Mouse (Mus musculus) MEL (cell line): Measurements from ENCODE around the gene Cyren. TPM values are rescaled to one million over a fixed set of nuclear protein-coding genes. Genes with fewer than 3 reads are reported as not detected.

Experiments
- DNase-seq: peaks from one replicate; pipeline ENCODE4 v3.0.0; 2011; ENCODE audit warnings: low read depth, low spot score
- H3K27ac ChIP-seq: 2 replicates; pipeline ENCODE4 v1.5.1; 2012; ENCODE audit warnings: low read depth, mild to moderate bottlenecking, control low read depth, low read length, moderate library complexity; ENCODE audit not compliant: control insufficient read depth
- H3K27me3 ChIP-seq, 2 experiments: fragments of 150-350 bp in 1 of 2; sonication (generic) in 1 of 2; 2 replicates each; pipeline ENCODE4 v1.6.1; 2012; ENCODE audit warnings: low read length in 2 of 2, mild to moderate bottlenecking in 2 of 2, improper control_type of control experiment in 1 of 2, moderate library complexity in 1 of 2; ENCODE audit not compliant: insufficient read depth in 2 of 2, control insufficient read depth in 1 of 2
- H3K36me3 ChIP-seq, 2 experiments: 2 replicates each; pipeline ENCODE4 v1.6.1; 2012 to 2014; ENCODE audit warnings: low read length in 2 of 2, improper control_type of control experiment in 1 of 2, inconsistent platforms in 1 of 2, mild to moderate bottlenecking in 1 of 2; ENCODE audit not compliant: insufficient read depth in 2 of 2, control insufficient read depth in 1 of 2
- H3K4me1 ChIP-seq, 2 experiments: fragments of 150-350 bp in 1 of 2; sonication (generic) in 1 of 2; 2 replicates each; pipeline ENCODE4 v1.6.1; 2012; ENCODE audit warnings: low read length in 2 of 2, improper control_type of control experiment in 1 of 2, mild to moderate bottlenecking in 1 of 2; ENCODE audit not compliant: insufficient read depth in 2 of 2, control insufficient read depth in 1 of 2
- H3K4me3 ChIP-seq, 2 experiments: fragments of 150-350 bp in 1 of 2; sonication (generic) in 1 of 2; 2 replicates each; pipeline ENCODE4 v1.5.1; 2012; ENCODE audit warnings: low read depth in 2 of 2, low read length in 2 of 2, mild to moderate bottlenecking in 2 of 2, moderate library complexity in 2 of 2, control low read depth in 1 of 2, improper control_type of control experiment in 1 of 2; ENCODE audit not compliant: control insufficient read depth in 1 of 2, insufficient read depth in 1 of 2
- H3K79me2 ChIP-seq: 2 replicates; pipeline ENCODE4 v1.6.1; 2012; ENCODE audit warnings: mild to moderate bottlenecking, low read length, moderate library complexity; ENCODE audit not compliant: control insufficient read depth, poor library complexity, insufficient read depth
- H3K9ac ChIP-seq: 2 replicates; pipeline ENCODE4 v1.6.1; 2012; ENCODE audit warnings: low read depth, mild to moderate bottlenecking, control low read depth, low read length, moderate library complexity; ENCODE audit not compliant: control insufficient read depth, poor library complexity, severe bottlenecking
- H3K9me3 ChIP-seq: fragments of 150-350 bp; sonication (generic); replicated peaks from 2 replicates; pipeline ENCODE4 v1.6.1; 2012; ENCODE audit warnings: mild to moderate bottlenecking, low read length, improper control_type of control experiment, moderate library complexity; ENCODE audit not compliant: insufficient read depth
- E2F4 ChIP-seq: IDR thresholded peaks from 2 replicates; pipeline ENCODE4 v1.6.1; 2011; ENCODE audit warnings: low read depth, low read length, improper control_type of control experiment, borderline replicate concordance
- EP300 ChIP-seq, 2 experiments: IDR thresholded peaks; 2 replicates each; pipeline ENCODE4 v1.6.1; 2011; ENCODE audit warnings: improper control_type of control experiment in 2 of 2, low read length in 2 of 2, low read depth in 1 of 2, mild to moderate bottlenecking in 1 of 2
- ETS1 ChIP-seq: IDR thresholded peaks from 2 replicates; pipeline ENCODE4 v1.6.1; 2012; ENCODE audit warnings: low read depth, mild to moderate bottlenecking, inconsistent platforms, low read length, improper control_type of control experiment, moderate library complexity
- GATA1 ChIP-seq: IDR thresholded peaks from 2 replicates; pipeline ENCODE4 v1.6.1; 2011; ENCODE audit warnings: low read depth, low read length, improper control_type of control experiment
- HCFC1 ChIP-seq: IDR thresholded peaks from 2 replicates; pipeline ENCODE4 v1.6.1; 2012; ENCODE audit warnings: low read depth, mild to moderate bottlenecking, inconsistent platforms, low read length, improper control_type of control experiment, moderate library complexity
- JUND ChIP-seq: IDR thresholded peaks from 2 replicates; pipeline ENCODE4 v1.6.1; 2011; ENCODE audit warnings: low read depth, mild to moderate bottlenecking, improper control_type of control experiment, low read length
- MYB ChIP-seq: IDR thresholded peaks from 2 replicates; pipeline ENCODE4 v1.6.1; 2011; ENCODE audit warnings: mild to moderate bottlenecking, low read depth, low read length, improper control_type of control experiment
- NELFE ChIP-seq: IDR thresholded peaks from 2 replicates; pipeline ENCODE4 v1.6.1; 2011; ENCODE audit warnings: low read depth, low read length, improper control_type of control experiment
- RCOR1 ChIP-seq: IDR thresholded peaks from 2 replicates; pipeline ENCODE4 v1.6.1; 2012; ENCODE audit warnings: low read depth, mild to moderate bottlenecking, inconsistent platforms, low read length, improper control_type of control experiment
- SIN3A ChIP-seq: IDR thresholded peaks from 2 replicates; pipeline ENCODE4 v1.6.1; 2012; ENCODE audit warnings: low read length, improper control_type of control experiment, inconsistent platforms
- TAL1 ChIP-seq: IDR thresholded peaks from 2 replicates; pipeline ENCODE4 v1.6.1; 2012; ENCODE audit warnings: mild to moderate bottlenecking, inconsistent platforms, low read length, moderate library complexity, mixed read lengths
- TCF12 ChIP-seq: IDR thresholded peaks from 2 replicates; pipeline ENCODE4 v1.6.1; 2014; ENCODE audit warnings: low read depth, mild to moderate bottlenecking, inconsistent platforms, low read length, improper control_type of control experiment, moderate library complexity
- USF1 ChIP-seq: IDR thresholded peaks from 2 replicates; pipeline ENCODE4 v1.6.1; 2014; ENCODE audit warnings: low read depth, mild to moderate bottlenecking, inconsistent platforms, low read length, improper control_type of control experiment, moderate library complexity
- ZC3H11A ChIP-seq: IDR thresholded peaks from 2 replicates; pipeline ENCODE4 v1.6.1; 2012; ENCODE audit warnings: low read depth, mild to moderate bottlenecking, inconsistent platforms, low read length, improper control_type of control experiment
- polyA plus RNA-seq, 2 experiments: library from polyadenylated mRNA; stranded (reverse) in 1 of 2; unstranded in 1 of 2; fragments of >175 nt in 1 of 2; fragments of >200 nt in 1 of 2; gene quantifications; 2 replicates each; pipeline versions ENCODE4 v1.2.1 to v1.2.4; 2012; ENCODE audit warnings: low replicate concordance in 2 of 2, low read depth in 1 of 2; ENCODE audit not compliant: insufficient read length in 2 of 2, insufficient read depth in 1 of 2, missing spikeins in 1 of 2
- total RNA-seq: library from RNA; depleted of rRNA; stranded (reverse); fragments of 300-350 nt; gene quantifications from 2 replicates; pipeline ENCODE4 v1.2.3, GENCODE M21; 2012

Gene Cyren
- total and polyA plus RNA-seq, 3 experiments, result 10.1 to 15.9 TPM; not detected in 1

- peak; percentile 51 for DNase-seq
- Histone ChIP-seq H3K9ac (0 out of 2 replicates have a peak overlapping the region, but pooled peaks have one; percentile 10), H3K4me1 (peaks cover 5 to 31% of the 10 kb centered on the region in 2 experiments; a peak in 3 of 4 replicates), H3K27ac (peak overlapping the region; percentile 45), H3K27me3 (no peaks in the 10 kb centered on the region), H3K79me2 (peaks cover 2% of the 10 kb centered on the region; the same call in 1 of the 2 replicates), H3K9me3 (no peaks in the 10 kb centered on the region), H3K4me3 (no peak overlapping the region), H3K36me3 (peaks cover 0 to 30% of the 10 kb centered on the region in 2 experiments; a peak in 2 of 4 replicates)
- TF ChIP-seq SIN3A (peak; percentile 2; the same call in 1 of the 2 replicates), RCOR1 (no peak), USF1 (peak; percentile 46; the same call in 1 of the 2 replicates), ZC3H11A (no peak)
Observed at GRCm38 (mm10) chr6:34907696-34908260, 29.9 kb upstream of the Cyren start.

GRCm38 (mm10) chr6:34907121-34907614 is 29.3 kb upstream of the Cyren start:
- Histone ChIP-seq H3K27me3 (no peaks in the 10 kb centered on the region), H3K4me1 (peaks cover 5 to 38% of the 10 kb centered on the region in 2 experiments), H3K9ac (no peak overlapping the region), H3K36me3 (peaks cover 0 to 33% of the 10 kb centered on the region in 2 experiments; a peak in 2 of 4 replicates), H3K27ac (peak overlapping the region; percentile 45), H3K79me2 (peaks cover 2% of the 10 kb centered on the region; the same call in 1 of the 2 replicates), H3K4me3 (no peak overlapping the region), H3K9me3 (no peaks in the 10 kb centered on the region)
- TF ChIP-seq NELFE, result no peak
- TF ChIP-seq E2F4, result no peak
- peak; percentile 40; the same call in 1 of the 2 replicates for TF ChIP-seq SIN3A
- 0 out of 2 replicates have a peak, but pooled peaks have one; percentile 17 for TF ChIP-seq GATA1
- no peak for TF ChIP-seq MYB
- TF ChIP-seq ETS1, result peak; percentile 48; the same call in 1 of the 2 replicates
- 0 out of 2 replicates have a peak, but pooled peaks have one; percentile 31 for TF ChIP-seq TCF12
- no peak for TF ChIP-seq JUND
- peak; percentile 43 for TF ChIP-seq TAL1
- peak; percentile 38 to 53; a peak in 2 of 4 replicates for TF ChIP-seq EP300 (IDR thresholded peaks at IDR 0.05; ENCODE audit: low read depth in 1 of 2, low read length in 2 of 2)
- DNase-seq, result peak; percentile 43

GRCm38 (mm10) chr6:34906661-34907060 is 28.8 kb upstream of the Cyren start:
- Histone ChIP-seq H3K9ac (no peak overlapping the region), H3K36me3 (peaks cover 0 to 35% of the 10 kb centered on the region in 2 experiments; a peak in 2 of 4 replicates), H3K4me1 (peaks cover 3 to 42% of the 10 kb centered on the region in 2 experiments), H3K9me3 (no peaks in the 10 kb centered on the region), H3K79me2 (peaks cover 2% of the 10 kb centered on the region; the same call in 1 of the 2 replicates), H3K4me3 (no peak overlapping the region), H3K27ac (peak overlapping the region; percentile 17), H3K27me3 (no peaks in the 10 kb centered on the region)
- no peak for TF ChIP-seq HCFC1
- no peak for DNase-seq
